Mouse (Mus musculus) thymus, postnatal 0 days (tissue): ENCODE measurements around the gene Myo15. TPM values are rescaled to one million over a fixed set of nuclear protein-coding genes. Genes with fewer than 3 reads are reported as not detected.
"Not testable (repeated sequence)": the region's sequence is repeated elsewhere in the genome, so short reads cannot be mapped to it uniquely, and the experiment has no call there.

Experiments used
- DNase-seq: peaks from one replicate; pipeline ENCODE4 v3.0.0-alpha.2; 2015; ENCODE audit warnings: low spot score
- polyA plus RNA-seq: library from polyadenylated mRNA; unstranded; fragments of >200 nt; fragmentation: Nextera tagmentation; extraction: Ambion mirVana; gene quantifications from 2 replicates; pipeline ENCODE4 v1.2.1, GENCODE M21; 2015

The Myo15 gene
- 0.13 and 0.14 TPM in 2 replicates for polyA plus RNA-seq

DNA sequence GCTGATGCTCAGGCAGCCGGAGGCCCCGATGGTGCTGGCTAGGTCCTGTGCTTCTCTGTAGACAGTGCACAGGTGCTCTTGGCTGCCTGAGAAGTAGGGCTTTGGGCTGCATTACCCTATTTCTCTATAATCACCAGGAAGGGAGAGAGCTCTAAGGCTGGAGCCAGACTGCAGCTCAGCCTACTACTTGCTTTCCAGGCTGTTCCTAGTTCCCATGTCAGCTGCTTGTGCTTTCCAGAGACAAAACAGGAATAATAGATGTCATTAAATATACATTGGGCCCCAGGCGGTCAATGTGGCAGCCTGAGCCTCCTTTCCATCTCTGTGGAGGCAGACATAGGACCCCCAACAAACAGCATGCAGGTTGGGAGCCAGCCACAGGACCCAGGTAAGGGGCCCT is at the start of gene Myo15:
TSS of gene Myo15 (plus strand) at position 301 of the 400 bp plus-strand sequence.
- no peak for DNase-seq

DNA sequence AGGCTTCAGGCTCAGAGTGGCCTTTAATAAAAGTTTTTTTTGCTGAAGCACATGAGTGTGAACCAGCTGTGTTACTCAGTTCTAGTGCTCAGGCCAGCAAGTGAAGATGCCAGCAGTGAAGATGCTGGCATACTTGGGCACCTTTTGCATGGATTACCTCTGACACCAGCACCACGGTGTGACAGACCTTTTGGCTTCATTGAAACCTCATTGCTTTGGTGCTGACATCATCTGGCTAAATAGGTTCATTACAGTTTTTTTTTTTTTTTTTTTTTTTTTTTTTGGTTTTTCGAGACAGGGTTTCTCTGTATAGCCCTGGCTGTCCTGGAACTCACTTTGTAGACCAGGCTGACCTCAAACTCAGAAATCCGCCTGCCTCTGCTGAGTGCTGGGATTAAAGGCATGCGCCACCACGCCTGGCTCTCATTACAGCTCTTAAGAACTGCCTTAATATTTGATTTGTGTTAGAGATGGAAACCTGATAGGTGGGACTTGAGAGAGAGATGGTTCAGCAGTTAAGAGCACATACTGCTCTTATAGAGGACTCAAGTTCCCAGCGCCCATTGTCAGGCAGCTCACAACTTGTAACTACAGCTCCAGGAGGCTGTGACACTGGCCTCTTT is 47.0 kb upstream of the Myo15 start:
- DNase-seq: peak; percentile 37

DNA sequence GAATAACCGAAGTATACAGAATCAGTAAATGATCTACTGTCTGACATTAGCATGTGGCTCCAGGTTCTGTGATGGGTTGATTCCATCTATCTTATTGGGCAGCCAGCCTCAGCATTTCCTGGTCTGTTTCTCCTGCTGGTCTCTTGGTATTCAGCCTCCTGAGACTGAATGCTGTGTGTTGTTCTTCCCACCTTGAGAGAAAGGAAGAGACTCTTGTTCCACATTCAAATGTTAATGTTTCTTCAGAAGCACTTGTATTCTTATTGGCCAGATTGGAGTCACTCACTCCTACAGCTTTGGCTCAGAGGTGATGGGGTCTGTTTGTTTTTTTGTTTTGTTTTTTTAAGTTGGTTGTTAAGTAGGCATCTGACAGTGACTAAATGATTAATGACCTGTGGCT is 46.1 kb upstream of the Myo15 start:
- no peak for DNase-seq

DNA sequence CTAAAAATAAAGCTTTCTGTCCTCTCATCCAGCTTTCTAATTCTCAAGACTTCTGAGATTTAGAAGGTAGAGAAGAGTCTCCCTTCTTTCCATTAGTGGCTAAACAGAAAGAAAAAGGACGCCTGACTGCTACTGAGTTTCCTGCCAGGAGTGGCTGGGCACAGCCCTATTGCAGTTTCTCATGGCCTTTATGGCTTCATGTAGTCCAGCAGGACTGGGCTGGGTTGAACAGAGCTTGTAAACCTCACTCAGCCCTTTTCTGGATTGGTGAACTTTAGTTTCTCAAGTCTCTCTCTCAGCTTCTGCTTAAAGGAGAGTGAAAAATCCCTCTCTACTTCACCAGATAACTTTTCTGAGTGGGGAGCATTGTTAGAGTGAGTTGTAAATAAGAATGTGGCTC is 42.7 kb upstream of the Myo15 start:
- DNase-seq: no peak

DNA sequence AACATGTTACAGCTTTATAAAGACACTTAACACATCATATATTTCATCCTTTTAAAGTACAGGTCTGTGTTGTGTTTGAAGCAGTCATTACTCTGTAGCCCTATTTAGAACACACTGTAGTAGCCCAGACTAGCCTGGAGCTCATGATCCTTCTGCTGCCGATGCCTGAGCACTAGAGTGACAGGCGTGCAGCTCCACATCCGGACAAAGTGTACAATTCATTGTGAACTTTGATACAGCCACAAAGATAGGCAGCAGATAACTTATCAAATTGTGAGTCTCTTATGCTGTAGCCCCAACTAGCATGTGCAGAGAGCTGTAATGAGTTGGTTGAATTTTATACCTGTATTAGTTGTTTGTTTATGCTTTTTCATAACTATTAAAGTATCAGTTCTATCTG is 41.5 kb upstream of the Myo15 start:
- no peak for DNase-seq

DNA sequence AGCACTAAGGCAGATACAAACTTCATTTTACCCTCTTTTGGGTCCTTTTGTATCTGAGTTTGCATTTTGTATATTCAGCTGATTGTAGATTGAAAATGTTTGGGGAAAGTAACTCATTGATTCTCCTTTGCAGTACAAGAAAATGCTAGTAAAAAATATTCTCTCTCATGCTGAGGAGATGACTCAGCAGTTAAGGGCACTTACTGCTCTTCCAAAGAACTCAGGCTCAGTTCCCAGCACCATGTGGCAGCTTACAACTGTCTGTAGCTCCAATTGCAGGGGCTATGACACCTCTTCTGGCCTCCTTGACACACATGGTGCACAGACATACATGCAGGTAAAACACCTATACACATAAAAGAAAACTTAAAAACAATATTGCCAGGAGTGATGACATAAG is 35.6 kb upstream of the Myo15 start:
- no peak for DNase-seq

DNA sequence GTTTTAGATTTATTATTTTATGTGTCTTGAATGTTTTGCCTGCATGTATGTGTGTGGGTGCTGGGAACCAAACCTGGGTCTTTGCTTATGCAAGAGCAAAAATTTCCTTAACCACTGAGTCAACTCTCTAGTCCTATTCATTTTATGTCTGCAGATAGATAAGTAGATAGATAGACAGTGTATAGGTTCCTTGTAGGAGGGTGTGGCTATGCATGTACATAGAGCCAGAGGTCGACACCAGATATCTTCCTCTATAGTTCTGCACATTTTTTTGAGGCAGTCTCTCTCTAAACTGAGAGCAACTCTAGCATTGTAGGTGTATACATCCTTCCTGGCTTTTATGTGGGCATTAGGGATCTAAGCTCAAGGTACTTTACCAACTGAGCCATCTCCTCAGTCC is 34.0 kb upstream of the Myo15 start:
- no peak for DNase-seq

DNA sequence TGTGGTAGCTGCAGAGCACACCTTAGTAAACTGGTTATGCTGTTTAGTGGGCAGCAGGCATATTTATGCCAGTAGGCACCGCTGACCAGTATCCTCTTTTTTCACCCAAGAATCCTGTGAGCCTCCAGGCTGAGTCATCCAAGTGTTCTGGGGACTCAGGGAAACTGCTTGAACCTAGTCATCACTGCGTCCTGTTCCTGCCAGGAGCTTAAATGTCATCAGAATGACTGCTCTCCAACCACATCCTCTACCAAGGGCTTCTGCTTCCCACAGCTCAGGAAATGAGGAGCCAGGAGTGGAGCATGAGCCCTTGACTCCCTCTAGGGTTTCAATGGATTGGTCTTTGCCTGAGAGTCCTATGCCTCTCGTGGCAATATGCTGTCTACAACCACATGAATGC is 32.5 kb upstream of the Myo15 start:
- DNase-seq: no peak

DNA sequence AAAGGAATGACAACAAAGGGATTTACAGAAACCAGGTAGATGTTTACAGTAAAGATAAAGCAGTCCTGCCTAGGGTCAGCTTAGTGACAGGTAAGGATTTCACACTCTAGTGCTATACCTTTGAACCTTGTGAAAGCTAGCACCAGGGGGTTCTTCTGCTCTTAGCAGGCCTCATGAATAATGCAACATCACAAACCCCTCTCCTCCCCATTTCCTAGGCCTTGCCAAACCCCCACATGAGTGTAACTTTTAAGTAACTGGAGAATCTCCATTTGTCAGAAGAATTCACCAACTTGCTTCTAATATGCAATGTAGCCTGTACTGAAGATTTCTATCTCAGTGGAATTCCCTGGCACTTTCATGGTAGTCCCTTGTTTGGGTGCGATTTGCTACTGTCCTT is 29.5 kb upstream of the Myo15 start:
- not testable (repeated sequence) for DNase-seq

DNA sequence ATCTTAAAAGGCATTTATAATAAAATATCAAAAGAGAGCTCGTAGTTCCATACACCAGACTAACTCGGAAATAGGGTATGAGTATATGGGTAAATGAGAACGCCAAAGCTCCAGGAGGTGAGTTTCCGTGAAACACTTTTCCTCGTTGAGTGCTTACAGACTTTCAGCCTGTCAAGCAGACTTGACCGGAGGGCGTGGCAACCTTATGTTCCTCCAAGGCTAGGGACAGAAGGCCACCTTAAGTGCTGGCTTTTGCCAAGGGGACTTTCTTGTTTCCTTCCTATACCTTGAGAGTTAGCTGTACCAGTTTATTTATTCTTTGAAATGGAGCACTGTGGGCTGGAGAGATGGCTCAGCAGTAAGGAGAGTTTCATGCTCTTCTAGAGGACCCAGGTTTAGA is 29.0 kb upstream of the Myo15 start:
- DNase-seq: no peak

DNA sequence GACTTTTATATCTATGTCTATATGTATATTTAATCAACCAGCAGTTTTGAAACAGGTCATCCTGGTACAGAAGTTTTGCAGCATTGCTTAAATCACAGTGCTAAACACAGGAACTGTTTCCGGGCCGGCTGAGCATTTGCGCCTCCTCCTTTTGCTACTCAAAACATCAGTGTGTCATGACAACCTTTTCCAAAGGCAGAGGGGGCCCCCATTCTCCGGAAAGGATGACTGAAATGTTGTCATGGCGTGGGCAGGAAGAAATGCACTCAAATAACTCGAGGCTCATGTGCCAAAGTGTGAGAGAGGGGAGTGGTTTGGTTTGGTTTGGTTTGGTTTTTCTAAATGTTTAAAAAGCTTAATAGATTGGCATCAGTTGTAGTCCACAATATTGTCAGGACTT is 26.2 kb upstream of the Myo15 start:
- DNase-seq: no peak

DNA sequence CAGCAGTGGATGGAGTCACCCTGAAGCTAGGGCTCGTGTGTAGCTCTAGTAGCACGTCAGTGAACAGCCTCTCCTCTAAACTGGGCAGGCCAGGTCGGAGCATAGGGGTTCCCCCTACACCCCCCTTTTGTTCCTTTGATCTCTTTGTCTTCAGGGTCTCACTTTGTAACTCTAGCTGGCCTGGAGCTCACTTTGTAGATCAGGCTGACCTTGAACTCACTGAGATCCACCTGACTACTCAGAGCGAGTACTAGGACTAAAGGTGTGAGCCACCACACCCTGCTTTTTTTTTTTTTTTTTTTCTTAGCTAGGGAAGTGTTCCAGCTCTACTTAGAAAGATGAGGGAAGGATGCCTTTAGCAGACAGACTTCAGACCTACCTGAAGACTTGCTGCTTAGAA is 25.1 kb upstream of the Myo15 start:
- DNase-seq: no peak

DNA sequence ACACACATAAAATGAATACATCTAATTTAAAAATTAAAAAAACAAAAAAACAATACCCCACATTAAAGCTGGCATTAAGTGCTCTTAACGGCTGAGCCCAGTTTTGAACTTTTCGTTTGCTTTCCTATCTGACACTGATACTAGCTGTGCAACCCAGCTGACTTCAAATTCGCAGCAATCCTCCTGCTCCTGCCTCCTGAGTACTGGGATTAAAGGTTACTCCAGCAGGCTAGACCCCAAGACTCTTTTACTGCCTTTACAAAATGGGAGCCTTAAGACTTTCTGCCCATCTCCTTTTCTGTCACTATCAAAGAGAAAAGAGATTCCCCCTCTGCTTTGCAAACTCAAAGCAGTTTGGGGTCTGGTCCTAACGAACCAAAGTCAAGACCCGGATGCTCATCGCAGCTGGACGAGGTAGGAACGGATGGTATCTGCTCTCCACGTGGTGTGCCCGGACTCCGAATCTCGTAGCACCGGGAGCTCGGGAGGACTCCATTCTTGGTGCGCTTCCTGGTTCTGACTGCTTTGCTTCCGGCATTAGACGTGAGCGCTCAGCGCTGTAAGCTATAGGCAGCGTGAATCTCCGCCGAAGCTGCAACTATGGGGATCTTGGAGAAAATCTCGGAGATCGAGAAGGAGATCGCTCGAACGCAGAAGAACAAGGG is 14.9 kb upstream of the Myo15 start, which contains the start of gene Drg2:
TSS of gene Drg2 (plus strand) at position 512 of the 665 bp plus-strand sequence.
- DNase-seq: peak; percentile 95

DNA sequence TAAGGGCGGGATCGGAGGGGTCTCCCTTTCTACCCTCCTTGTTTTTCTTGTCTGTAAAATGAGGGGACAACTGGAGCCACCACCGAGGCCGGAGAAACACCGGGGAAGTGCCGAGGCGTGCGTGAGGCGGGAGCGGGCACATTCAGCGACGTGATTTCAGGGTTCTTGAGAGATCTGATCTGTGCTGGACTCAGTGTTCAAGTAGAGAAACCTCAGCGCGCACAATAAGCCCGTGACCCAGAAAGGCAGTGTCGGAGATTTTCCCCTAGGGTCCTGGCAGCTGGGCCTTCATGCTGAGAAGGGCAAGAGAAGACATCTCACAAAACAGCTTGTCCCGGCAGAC is 14.4 kb upstream of the Myo15 start:
- DNase-seq: no peak

DNA sequence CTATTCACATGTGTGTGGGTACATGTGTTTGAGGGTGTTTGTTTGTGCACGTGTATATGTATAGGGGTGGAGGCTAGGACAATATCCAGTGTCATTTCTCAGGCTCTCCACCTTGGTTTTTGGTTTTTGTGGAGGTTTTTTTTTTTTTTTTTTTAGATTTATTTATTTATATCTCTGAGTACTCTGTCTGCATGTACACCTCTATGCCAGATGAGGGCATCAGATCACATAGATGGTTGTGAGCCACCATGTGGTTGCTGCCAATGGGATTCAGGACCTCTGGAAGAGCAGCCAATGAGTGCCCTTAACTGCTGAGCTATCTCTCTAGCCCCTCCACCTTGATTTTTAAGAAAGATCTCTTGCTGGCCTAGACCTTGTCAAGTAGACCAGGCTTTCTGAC is 11.2 kb upstream of the Myo15 start:
- no peak for DNase-seq

DNA sequence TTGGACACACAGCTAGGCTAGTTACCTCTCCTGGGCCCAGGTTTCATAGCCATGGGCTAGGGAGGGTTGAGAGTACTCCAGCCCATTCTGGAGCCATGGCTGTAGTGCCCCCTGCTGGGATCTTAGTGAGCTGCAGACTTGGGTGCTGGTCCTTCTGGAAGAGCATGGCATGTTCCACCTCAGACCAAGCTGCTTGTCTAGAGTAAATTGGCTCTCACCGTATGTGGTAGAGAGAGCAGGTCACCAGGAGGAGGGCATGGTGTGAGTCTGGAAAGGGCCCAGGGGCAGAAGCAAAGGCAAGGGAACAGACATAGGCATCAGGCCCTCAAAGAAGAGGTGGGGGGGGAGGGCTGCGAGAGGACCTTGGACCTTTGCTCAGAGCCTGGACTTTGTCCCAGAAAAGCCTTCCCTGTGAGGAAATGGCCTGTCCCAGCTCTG is 3.2 kb upstream of the Myo15 start:
- peak; percentile 21 for DNase-seq

DNA sequence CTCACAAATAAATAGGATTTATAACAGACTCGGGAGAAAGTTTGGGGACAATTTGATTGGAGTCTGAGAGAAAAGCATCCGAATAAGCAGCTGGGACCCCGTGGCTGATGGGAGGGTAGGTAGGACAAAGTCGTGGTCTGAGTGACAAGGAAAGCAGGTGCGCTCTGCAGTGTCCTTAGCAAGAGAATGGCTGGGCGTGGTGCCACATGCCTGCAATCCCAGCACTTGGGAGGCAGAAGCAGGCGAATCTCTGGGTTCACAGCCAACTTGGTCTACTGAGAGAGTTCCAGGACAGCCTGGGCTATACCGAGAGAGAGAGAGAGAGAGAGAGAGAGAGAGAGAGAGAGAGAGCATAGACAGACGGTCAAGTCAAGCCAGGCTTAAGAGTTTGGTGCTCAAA is 1.6 kb downstream of the Myo15 start:
- DNase-seq: no peak

DNA sequence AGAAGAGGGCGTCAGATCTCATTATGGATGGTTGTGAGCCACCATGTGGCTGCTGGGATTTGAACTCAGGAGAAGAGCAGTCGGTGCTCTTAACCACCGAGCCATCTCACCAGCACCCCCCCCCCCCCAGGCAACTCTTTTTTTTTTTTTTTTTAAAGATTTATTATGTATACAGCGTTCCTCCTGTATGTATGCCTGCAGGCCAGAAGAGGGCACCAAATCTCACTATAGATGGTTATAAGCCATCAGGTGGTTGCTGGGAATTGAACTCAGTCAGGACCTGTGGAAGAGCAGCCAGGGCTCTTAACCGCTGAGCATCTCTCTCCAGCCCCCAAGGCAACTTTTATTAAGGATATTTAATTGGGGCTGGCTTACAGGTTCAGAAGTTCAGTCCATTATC is 5.4 kb downstream of the Myo15 start:
- DNase-seq: no peak

DNA sequence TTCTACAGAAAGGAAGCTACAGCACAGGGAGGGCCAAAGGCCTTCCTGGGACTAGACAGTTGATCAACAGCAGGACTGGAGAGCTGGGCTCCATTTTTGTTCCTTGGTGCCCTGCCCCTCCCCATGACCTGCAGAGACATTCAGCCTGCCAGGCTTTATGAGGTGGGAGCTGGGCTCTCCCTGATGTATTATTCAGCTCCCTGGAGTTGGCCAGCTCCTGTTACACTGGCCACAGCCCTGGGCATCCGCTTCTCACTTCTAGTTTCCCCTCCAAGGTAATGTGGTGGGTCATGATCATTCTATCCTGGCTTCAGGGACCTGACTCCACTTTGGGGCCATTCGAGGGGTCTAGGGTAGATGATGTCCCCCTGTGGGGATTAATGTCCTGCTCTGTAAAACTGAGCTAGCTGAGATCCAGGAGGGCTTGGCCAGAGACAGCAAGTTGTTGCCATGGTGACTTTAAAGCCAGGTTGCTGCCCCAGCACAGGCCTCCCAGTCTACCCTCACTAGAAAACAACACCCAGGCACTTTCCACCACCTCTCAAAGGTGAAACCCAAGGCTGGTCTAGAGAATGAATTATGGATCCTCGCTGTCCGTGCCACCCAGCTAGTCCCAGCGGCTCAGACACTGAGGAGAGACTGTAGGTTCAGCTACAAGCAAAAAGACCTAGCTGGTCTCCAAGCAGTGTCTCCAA is 6.7 kb downstream of the Myo15 start:
- DNase-seq: no peak

DNA sequence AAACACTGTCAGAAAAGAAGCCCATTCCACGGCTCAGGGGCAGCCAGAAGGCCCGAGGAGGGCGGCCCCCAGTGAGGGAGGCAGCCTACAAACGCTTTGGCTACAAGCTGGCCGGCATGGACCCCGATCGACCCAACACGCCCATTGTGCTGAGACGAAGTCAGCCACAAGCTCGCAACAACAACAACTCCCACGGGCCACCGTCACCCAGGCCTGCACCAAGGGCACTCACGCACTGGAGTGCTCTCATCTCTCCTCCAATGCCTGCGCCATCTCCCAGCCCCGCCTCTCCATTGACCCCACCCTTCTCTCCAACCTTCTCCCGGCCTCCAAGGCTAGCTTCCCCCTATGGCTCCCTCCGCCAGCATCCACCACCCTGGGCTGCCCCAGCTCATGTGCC is 9.0 kb downstream of the Myo15 start:
- DNase-seq: no peak

DNA sequence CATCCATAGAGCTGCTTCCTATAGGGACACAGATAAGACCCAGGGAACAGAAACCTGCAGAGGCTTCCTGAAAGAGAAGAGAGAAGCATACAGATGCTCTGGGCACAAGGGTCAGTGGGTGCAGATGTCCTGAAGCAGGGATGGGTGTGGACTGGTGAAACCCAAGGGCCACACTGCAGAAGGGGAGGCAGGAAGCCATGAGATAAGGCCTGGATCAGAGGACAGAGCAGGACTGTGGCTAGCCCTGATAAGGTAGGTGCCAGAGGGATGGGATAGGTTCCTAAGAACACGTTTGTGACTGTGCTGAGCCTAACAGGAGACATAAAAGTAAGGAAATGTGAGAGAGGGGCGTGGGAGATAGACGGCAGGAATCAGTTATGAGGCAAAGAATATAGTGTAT is 17.1 kb downstream of the Myo15 start:
- DNase-seq: no peak

DNA sequence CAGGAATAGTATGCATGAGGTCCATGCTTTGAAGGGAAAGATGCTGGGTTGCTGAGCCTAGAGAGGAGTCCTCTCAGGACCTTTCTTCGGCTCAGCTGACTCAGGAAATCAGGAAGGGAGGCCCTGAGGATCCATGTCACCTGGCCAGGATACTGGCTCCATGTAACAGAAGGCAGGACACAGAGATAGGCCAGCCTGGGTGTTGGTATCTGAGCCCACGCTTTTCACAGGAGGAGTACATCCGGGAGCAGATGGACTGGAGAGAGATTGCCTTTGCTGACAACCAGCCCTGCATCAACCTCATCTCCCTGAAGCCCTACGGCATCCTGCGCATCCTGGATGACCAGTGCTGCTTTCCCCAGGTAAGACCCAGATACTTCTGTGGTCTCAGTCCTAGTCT is 23.6 kb downstream of the Myo15 start:
- DNase-seq: no peak

DNA sequence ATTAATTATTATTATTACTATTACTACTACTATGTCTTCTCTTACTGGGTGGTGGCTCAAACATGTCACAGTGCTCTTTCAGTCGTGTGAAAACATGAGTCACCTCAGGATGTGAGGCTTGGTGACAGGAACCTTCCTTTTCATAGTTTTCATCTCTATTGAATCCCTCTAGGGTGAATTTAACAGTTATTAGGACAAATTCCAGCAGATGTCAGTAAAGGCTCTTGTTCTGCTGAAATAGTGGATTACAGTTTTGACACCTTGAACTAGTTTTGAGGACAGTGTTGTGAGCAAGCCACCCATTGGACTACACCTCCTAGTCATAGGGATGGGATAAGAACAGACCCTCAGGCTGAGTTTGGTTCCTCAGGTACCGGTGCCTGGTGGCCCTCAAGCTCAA is 26.6 kb downstream of the Myo15 start:
- no peak for DNase-seq
